Mouse (Mus musculus): ENCODE data around the gene Rab3gap1. TPM values are rescaled to one million over a fixed set of nuclear protein-coding genes. Genes with fewer than 3 reads are reported as not detected.

Rab3gap1 gene
- polyA plus RNA-seq, 1 experiment from 2014 or later: 23.2 TPM

GRCm38 (mm10) chr1:127963326-127963725 lies 94.8 kb downstream of the Rab3gap1 start:
- ATAC-seq (ENCODE audit: low read depth): no peak
- Histone ChIP-seq H3K4me1 (replicated peaks; ENCODE audit: control insufficient read depth, insufficient read depth, low read length) (peaks cover 10% of the 10 kb centered on the region), H3K9me3 (ENCODE audit: control insufficient read depth, low read length) (no peaks in the 10 kb centered on the region), H3K27me3 (ENCODE audit: control insufficient read depth, insufficient read depth, low read depth, low read length) (no peaks in the 10 kb centered on the region), H3K4me3 (ENCODE audit: low read length) (no peak overlapping the region), H3K4me2 (ENCODE audit: low read depth, low read length) (no peak overlapping the region), H3K27ac (ENCODE audit: low read length) (no peak overlapping the region), H3K36me3 (ENCODE audit: control insufficient read depth, insufficient read depth, low read length) (peaks cover 3% of the 10 kb centered on the region; the same call in 1 of the 2 replicates), H3K9ac (ENCODE audit: low read length) (no peak overlapping the region)
- 73% methylated on average over 3 of the region's 3 CpGs for WGBS

GRCm38 (mm10) chr1:127970870-127971269 lies 102.3 kb downstream of the Rab3gap1 start:
- Histone ChIP-seq H3K4me3 (ENCODE audit: low read length) (no peak overlapping the region), H3K9ac (ENCODE audit: low read length) (no peak overlapping the region), H3K4me2 (ENCODE audit: low read depth, low read length) (no peak overlapping the region), H3K27me3 (ENCODE audit: control insufficient read depth, insufficient read depth, low read depth, low read length) (no peaks in the 10 kb centered on the region), H3K9me3 (ENCODE audit: control insufficient read depth, low read length) (no peaks in the 10 kb centered on the region), H3K27ac (ENCODE audit: low read length) (no peak overlapping the region), H3K36me3 (ENCODE audit: control insufficient read depth, insufficient read depth, low read length) (no peaks in the 10 kb centered on the region), H3K4me1 (replicated peaks; ENCODE audit: control insufficient read depth, insufficient read depth, low read length) (no peaks in the 10 kb centered on the region)
- no peak for ATAC-seq (ENCODE audit: low read depth)
- 81% methylated on average over 4 of the region's 4 CpGs for WGBS

GRCm38 (mm10) chr1:127974082-127974481 lies 105.5 kb downstream of the Rab3gap1 start:
- H3K36me3 ChIP-seq (ENCODE audit: control insufficient read depth, insufficient read depth, low read length): no peaks in the 10 kb centered on the region
- no peak overlapping the region for H3K27ac ChIP-seq (ENCODE audit: low read length)
- ATAC-seq (ENCODE audit: low read depth): no peak
- no peaks in the 10 kb centered on the region for H3K27me3 ChIP-seq (ENCODE audit: control insufficient read depth, insufficient read depth, low read depth, low read length)
- no peak overlapping the region for H3K4me2 ChIP-seq (ENCODE audit: low read depth, low read length)
- no peaks in the 10 kb centered on the region for H3K4me1 ChIP-seq (replicated peaks; ENCODE audit: control insufficient read depth, insufficient read depth, low read length)
- H3K9ac ChIP-seq (ENCODE audit: low read length): no peak overlapping the region
- H3K4me3 ChIP-seq (ENCODE audit: low read length): no peak overlapping the region
- H3K9me3 ChIP-seq (ENCODE audit: control insufficient read depth, low read length): no peaks in the 10 kb centered on the region
- 89% methylated on average over 4 of the region's 4 CpGs for WGBS

GRCm38 (mm10) chr1:127975676-127976075 lies 107.1 kb downstream of the Rab3gap1 start:
- Histone ChIP-seq H3K27me3 (ENCODE audit: control insufficient read depth, insufficient read depth, low read depth, low read length) (no peaks in the 10 kb centered on the region), H3K9ac (ENCODE audit: low read length) (no peak overlapping the region), H3K9me3 (ENCODE audit: control insufficient read depth, low read length) (no peaks in the 10 kb centered on the region), H3K36me3 (ENCODE audit: control insufficient read depth, insufficient read depth, low read length) (no peaks in the 10 kb centered on the region), H3K4me2 (ENCODE audit: low read depth, low read length) (no peak overlapping the region), H3K4me1 (replicated peaks; ENCODE audit: control insufficient read depth, insufficient read depth, low read length) (no peaks in the 10 kb centered on the region), H3K27ac (ENCODE audit: low read length) (no peak overlapping the region), H3K4me3 (ENCODE audit: low read length) (no peak overlapping the region)
- 60% methylated on average over 2 of the region's 2 CpGs for WGBS
- peak; percentile 45; the same call in 1 of the 2 replicates for ATAC-seq (ENCODE audit: low read depth)

- 78% methylated on average over 6 of the region's 6 CpGs for WGBS
- no peak overlapping the region for H3K27ac ChIP-seq (ENCODE audit: low read length)
- H3K9ac ChIP-seq (ENCODE audit: low read length): no peak overlapping the region
These were observed 107.5 kb downstream of the Rab3gap1 start for GRCm38 (mm10) chr1:127976106-127976505.

GRCm38 (mm10) chr1:127978125-127978524 lies 109.6 kb downstream of the Rab3gap1 start:
- H3K27ac ChIP-seq (ENCODE audit: low read length): no peak overlapping the region

More at GRCm38 (mm10) chr1:127976106-127976505, 107.5 kb downstream of the Rab3gap1 start:
- no peaks in the 10 kb centered on the region for H3K36me3 ChIP-seq (ENCODE audit: control insufficient read depth, insufficient read depth, low read length)
- no peak overlapping the region for H3K4me2 ChIP-seq (ENCODE audit: low read depth, low read length)
- H3K4me3 ChIP-seq (ENCODE audit: low read length): no peak overlapping the region
- no peaks in the 10 kb centered on the region for H3K4me1 ChIP-seq (replicated peaks; ENCODE audit: control insufficient read depth, insufficient read depth, low read length)
- H3K9me3 ChIP-seq (ENCODE audit: control insufficient read depth, low read length): no peaks in the 10 kb centered on the region
- no peaks in the 10 kb centered on the region for H3K27me3 ChIP-seq (ENCODE audit: control insufficient read depth, insufficient read depth, low read depth, low read length)
- no peak for ATAC-seq (ENCODE audit: low read depth)

GRCm38 (mm10) chr1:127980911-127981559 lies 112.5 kb downstream of the Rab3gap1 start:
- Histone ChIP-seq H3K4me2 (ENCODE audit: low read depth, low read length) (no peak overlapping the region), H3K9me3 (ENCODE audit: control insufficient read depth, low read length) (no peaks in the 10 kb centered on the region), H3K4me1 (replicated peaks; ENCODE audit: control insufficient read depth, insufficient read depth, low read length) (no peaks in the 10 kb centered on the region), H3K36me3 (ENCODE audit: control insufficient read depth, insufficient read depth, low read length) (no peaks in the 10 kb centered on the region), H3K27me3 (ENCODE audit: control insufficient read depth, insufficient read depth, low read depth, low read length) (no peaks in the 10 kb centered on the region), H3K4me3 (ENCODE audit: low read length) (no peak overlapping the region), H3K9ac (ENCODE audit: low read length) (no peak overlapping the region), H3K27ac (ENCODE audit: low read length) (no peak overlapping the region)
- no peak for ATAC-seq (ENCODE audit: low read depth)
- 73% methylated on average over 2 of the region's 2 CpGs for WGBS

More at GRCm38 (mm10) chr1:127978125-127978524, 109.6 kb downstream of the Rab3gap1 start:
- Histone ChIP-seq H3K4me1 (replicated peaks; ENCODE audit: control insufficient read depth, insufficient read depth, low read length) (no peaks in the 10 kb centered on the region), H3K36me3 (ENCODE audit: control insufficient read depth, insufficient read depth, low read length) (no peaks in the 10 kb centered on the region), H3K9me3 (ENCODE audit: control insufficient read depth, low read length) (no peaks in the 10 kb centered on the region), H3K27me3 (ENCODE audit: control insufficient read depth, insufficient read depth, low read depth, low read length) (no peaks in the 10 kb centered on the region), H3K4me2 (ENCODE audit: low read depth, low read length) (no peak overlapping the region), H3K9ac (ENCODE audit: low read length) (no peak overlapping the region), H3K4me3 (ENCODE audit: low read length) (no peak overlapping the region)
- no peak for ATAC-seq (ENCODE audit: low read depth)
- 64% methylated on average over 1 of the region's 1 CpGs for WGBS

GRCm38 (mm10) chr1:127982268-127982667 lies 113.7 kb downstream of the Rab3gap1 start:
- H3K9ac ChIP-seq (ENCODE audit: low read length): no peak overlapping the region
- 58% methylated on average over 3 of the region's 3 CpGs for WGBS
- no peaks in the 10 kb centered on the region for H3K27me3 ChIP-seq (ENCODE audit: control insufficient read depth, insufficient read depth, low read depth, low read length)
- H3K4me3 ChIP-seq (ENCODE audit: low read length): no peak overlapping the region
- H3K4me2 ChIP-seq (ENCODE audit: low read depth, low read length): no peak overlapping the region
- no peak overlapping the region for H3K27ac ChIP-seq (ENCODE audit: low read length)
- no peaks in the 10 kb centered on the region for H3K9me3 ChIP-seq (ENCODE audit: control insufficient read depth, low read length)
- H3K4me1 ChIP-seq (replicated peaks; ENCODE audit: control insufficient read depth, insufficient read depth, low read length): no peaks in the 10 kb centered on the region
- peak; percentile 26; the same call in 1 of the 2 replicates for ATAC-seq (ENCODE audit: low read depth)
- no peaks in the 10 kb centered on the region for H3K36me3 ChIP-seq (ENCODE audit: control insufficient read depth, insufficient read depth, low read length)

GRCm38 (mm10) chr1:127983274-127983993 lies 114.9 kb downstream of the Rab3gap1 start:
- no peak overlapping the region for H3K4me3 ChIP-seq (ENCODE audit: low read length)
- H3K9me3 ChIP-seq (ENCODE audit: control insufficient read depth, low read length): no peaks in the 10 kb centered on the region
- H3K9ac ChIP-seq (ENCODE audit: low read length): no peak overlapping the region
- no peaks in the 10 kb centered on the region for H3K4me1 ChIP-seq (replicated peaks; ENCODE audit: control insufficient read depth, insufficient read depth, low read length)
- ATAC-seq (ENCODE audit: low read depth): no peak
- WGBS: 70% methylated on average over 5 of the region's 5 CpGs
- H3K4me2 ChIP-seq (ENCODE audit: low read depth, low read length): no peak overlapping the region
- H3K27me3 ChIP-seq (ENCODE audit: control insufficient read depth, insufficient read depth, low read depth, low read length): no peaks in the 10 kb centered on the region
- no peak overlapping the region for H3K27ac ChIP-seq (ENCODE audit: low read length)
- no peaks in the 10 kb centered on the region for H3K36me3 ChIP-seq (ENCODE audit: control insufficient read depth, insufficient read depth, low read length)

All from lung, embryonic 16.5 days (tissue).